8 mouse cellular contexts compared by ENCODE assay signal in the genomic region with DNA sequence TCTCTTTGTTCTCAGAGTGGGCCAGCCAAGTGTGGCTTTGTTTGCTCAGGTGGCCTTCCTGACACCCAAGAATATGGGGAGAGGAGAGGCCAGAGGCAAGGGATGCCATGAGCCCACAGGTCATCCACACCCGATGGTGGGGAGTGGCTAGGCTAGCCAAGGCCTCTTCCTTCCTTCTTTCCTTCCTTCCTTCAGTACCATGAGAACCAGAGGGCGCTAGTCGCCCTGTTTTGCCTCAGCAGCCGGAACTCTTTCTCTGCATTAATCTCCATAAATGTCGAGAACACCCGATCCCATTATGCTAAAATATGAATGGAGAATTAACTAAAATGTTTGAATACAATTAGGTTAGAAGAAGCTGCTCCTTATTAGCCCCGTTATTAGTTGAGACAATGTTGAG. TPM values are rescaled to one million over a fixed set of nuclear protein-coding genes. Genes with fewer than 3 reads are reported as not detected.
DNase-seq lines count a peak whose midpoint lies in the region; ATAC-seq and TF ChIP-seq lines count a peak whose summit lies in the region.

No protein-coding gene starts in this region.

- H3K4me2 ChIP-seq in hindbrain, postnatal 0 days (ENCODE audit: low read depth, low read length) = no peak overlapping the region
- H3K4me2 ChIP-seq in hindbrain, embryonic 16.5 days (ENCODE audit: low read length) = no peak overlapping the region
- H3K4me2 ChIP-seq in midbrain, embryonic 16.5 days (ENCODE audit: low read length) = no peak overlapping the region

- TF ChIP-seq POLR2A in embryonic fibroblast, embryonic 13.5 days (IDR thresholded peaks at IDR 0.05; ENCODE audit: low read depth, low read length) = no peak

- peaks cover 11% of the 10 kb centered on the region; the same call in 1 of the 2 replicates for H3K36me3 ChIP-seq in hindbrain, postnatal 0 days (ENCODE audit: insufficient read depth, low read length)
- peaks cover 14% of the 10 kb centered on the region for H3K36me3 ChIP-seq in hindbrain, embryonic 16.5 days (ENCODE audit: control insufficient read depth, insufficient read depth, low read length)
- H3K36me3 ChIP-seq in midbrain, embryonic 16.5 days (ENCODE audit: control insufficient read depth, insufficient read depth, low read length) = peaks cover 16% of the 10 kb centered on the region

- H3K27me3 ChIP-seq in hindbrain, postnatal 0 days (ENCODE audit: insufficient read depth, low read length) = no peaks in the 10 kb centered on the region
- H3K27me3 ChIP-seq in hindbrain, embryonic 16.5 days (replicated peaks; ENCODE audit: control insufficient read depth, insufficient read depth, low read length) = 0 out of 2 replicates have a peak, but pooled peaks cover 2% of the 10 kb centered on the region
- no peaks in the 10 kb centered on the region for H3K27me3 ChIP-seq in midbrain, embryonic 16.5 days (ENCODE audit: control insufficient read depth, insufficient read depth, low read depth, low read length)

- no peak overlapping the region for H3K27ac ChIP-seq in hindbrain, postnatal 0 days
- H3K27ac ChIP-seq in hindbrain, embryonic 16.5 days (ENCODE audit: low read depth, low read length) = no peak overlapping the region
- no peak overlapping the region for H3K27ac ChIP-seq in embryonic fibroblast, embryonic 13.5 days (ENCODE audit: insufficient read depth, low read length)
- H3K27ac ChIP-seq in midbrain, embryonic 16.5 days (ENCODE audit: low read length) = no peak overlapping the region

- H3K4me3 ChIP-seq in hindbrain, postnatal 0 days (ENCODE audit: low read length) = no peak overlapping the region
- H3K4me3 ChIP-seq in hindbrain, embryonic 16.5 days (ENCODE audit: low read length) = no peak overlapping the region
- no peak overlapping the region for H3K4me3 ChIP-seq in embryonic fibroblast, embryonic 13.5 days (ENCODE audit: insufficient read depth, low read length)
- H3K4me3 ChIP-seq in midbrain, embryonic 16.5 days (ENCODE audit: low read depth, low read length) = no peak overlapping the region

- no peak for ATAC-seq in hindbrain, postnatal 0 days
- ATAC-seq in hindbrain, embryonic 16.5 days = no peak
- ATAC-seq in megakaryocyte progenitor cell, adult 5-6 weeks (replicated peaks; ENCODE audit: poor library complexity) = peak; percentile 66
- ATAC-seq in midbrain, embryonic 16.5 days = no peak

- peak; percentile 78 for TF ChIP-seq CTCF in hindbrain, postnatal 0 days (IDR thresholded peaks at IDR 0.05; ENCODE audit: low read depth)
- TF ChIP-seq CTCF in embryonic fibroblast, embryonic 13.5 days (IDR thresholded peaks at IDR 0.05; ENCODE audit: borderline replicate concordance, insufficient read depth, low read length) = 0 out of 2 replicates have a peak, but pooled peaks have one; percentile 4

- peak; percentile 79 for DNase-seq in hindbrain, postnatal 0 days (ENCODE audit: low spot score)
- peak; percentile 11 for DNase-seq in 416B (ENCODE audit: low read depth)
- peak; percentile 54 for DNase-seq in MN1 (ENCODE audit: low spot score)
- DNase-seq in gastrocnemius, postnatal 10 days = no peak

- peaks cover 11% of the 10 kb centered on the region; the same call in 1 of the 2 replicates for H3K4me1 ChIP-seq in hindbrain, postnatal 0 days (ENCODE audit: insufficient read depth, low read length)
- H3K4me1 ChIP-seq in hindbrain, embryonic 16.5 days (ENCODE audit: control insufficient read depth, insufficient read depth, low read depth, low read length) = peaks cover 18% of the 10 kb centered on the region
- no peaks in the 10 kb centered on the region for H3K4me1 ChIP-seq in embryonic fibroblast, embryonic 13.5 days (ENCODE audit: control insufficient read depth, insufficient read depth, low read length)
- H3K4me1 ChIP-seq in midbrain, embryonic 16.5 days (ENCODE audit: control insufficient read depth, insufficient read depth, low read length) = peaks cover 13% of the 10 kb centered on the region; the same call in 1 of the 2 replicates

- WGBS in hindbrain, postnatal 0 days = 31% methylated on average over 7 of the region's 7 CpGs
- WGBS in hindbrain, embryonic 16.5 days = 29% methylated on average over 7 of the region's 7 CpGs
- WGBS in midbrain, embryonic 16.5 days = 30% methylated on average over 7 of the region's 7 CpGs

- no peak overlapping the region for H3K9ac ChIP-seq in hindbrain, postnatal 0 days (replicated peaks; ENCODE audit: low read length)
- no peak overlapping the region for H3K9ac ChIP-seq in hindbrain, embryonic 16.5 days (ENCODE audit: low read depth, low read length)
- H3K9ac ChIP-seq in midbrain, embryonic 16.5 days (ENCODE audit: low read depth, low read length) = no peak overlapping the region

- H3K9me3 ChIP-seq in hindbrain, postnatal 0 days (ENCODE audit: low read length) = no peaks in the 10 kb centered on the region
- no peaks in the 10 kb centered on the region for H3K9me3 ChIP-seq in hindbrain, embryonic 16.5 days (ENCODE audit: control insufficient read depth, low read length)
- no peaks in the 10 kb centered on the region for H3K9me3 ChIP-seq in midbrain, embryonic 16.5 days (replicated peaks; ENCODE audit: control insufficient read depth, low read length, poor library complexity, severe bottlenecking)

RNA-seq across cellular contexts. Expression of a gene that starts 27.5 kb away (rescaled TPM):
- 4.5 and 4.7 TPM in 2 replicates for total RNA-seq in hindbrain, postnatal 0 days (2014; rRNA removed)
- 1.0 and 1.8 TPM in 2 replicates for polyA plus RNA-seq in hindbrain, postnatal 0 days (2015; fragmentation: Nextera tagmentation; extraction: Ambion mirVana)
- 0.91 and 1.3 TPM in 2 replicates for polyA plus RNA-seq in hindbrain, embryonic 16.5 days (2015; fragmentation: Nextera tagmentation; extraction: Ambion mirVana)
- 1.9 and 3.0 TPM in 2 replicates for polyA plus RNA-seq in embryonic fibroblast, embryonic 13.5 days (2011; ENCODE audit: insufficient read length, low read depth, missing spikeins)
- 0.07 and 0.56 TPM in 2 replicates for total RNA-seq in megakaryocyte progenitor cell, adult 5-6 weeks (2015)
- total RNA-seq in megakaryocyte progenitor cell, adult 5-6 weeks (2017) = 0.17 TPM in 1 of 2 replicates, not detected in the other
- 0.57 and 0.92 TPM in 2 replicates for polyA plus RNA-seq in midbrain, embryonic 16.5 days (2015; fragmentation: Nextera tagmentation; extraction: Ambion mirVana)
- 1 to 10 TPM; 1.9 to 2.1 TPM for total RNA-seq in gastrocnemius, postnatal 10 days (2021)

RNA-seq across cellular contexts. Expression of a gene that starts 53.7 kb away (rescaled TPM):
- total RNA-seq in hindbrain, postnatal 0 days (2014; rRNA removed) = 87.7 and 90.3 TPM in 2 replicates
- 10.0 and 10.4 TPM in 2 replicates for polyA plus RNA-seq in hindbrain, postnatal 0 days (2015; fragmentation: Nextera tagmentation; extraction: Ambion mirVana)
- 15.1 and 20.5 TPM in 2 replicates for polyA plus RNA-seq in hindbrain, embryonic 16.5 days (2015; fragmentation: Nextera tagmentation; extraction: Ambion mirVana)
- 31.7 and 38.9 TPM in 2 replicates for polyA plus RNA-seq in embryonic fibroblast, embryonic 13.5 days (2011; ENCODE audit: insufficient read length, low read depth, missing spikeins)
- total RNA-seq in megakaryocyte progenitor cell, adult 5-6 weeks (2015) = not detected in 2 replicates
- not detected in 2 replicates for total RNA-seq in megakaryocyte progenitor cell, adult 5-6 weeks (2017)
- 18.4 and 21.2 TPM in 2 replicates for polyA plus RNA-seq in midbrain, embryonic 16.5 days (2015; fragmentation: Nextera tagmentation; extraction: Ambion mirVana)
- 1 to 10 TPM; 7.0 to 9.0 TPM for total RNA-seq in gastrocnemius, postnatal 10 days (2021)
